Mouse (Mus musculus): Measurements from ENCODE around the gene Rptor.

GRCm38 (mm10) chr11:119602177-119602700, 466 bp upstream of the Rptor start:
- TF ChIP-seq CTCF (IDR thresholded peaks at IDR 0.05) (no peak), EP300 (IDR thresholded peaks at IDR 0.05; ENCODE audit: insufficient read depth, low read depth, low read length) (no peak), POLR2A (IDR thresholded peaks at IDR 0.05; ENCODE audit: insufficient read depth, low read depth, low read length) (no peak)

All from heart, adult 2 months (tissue).